ENCODE assay signal across 9 mouse cellular contexts in the genomic region with DNA sequence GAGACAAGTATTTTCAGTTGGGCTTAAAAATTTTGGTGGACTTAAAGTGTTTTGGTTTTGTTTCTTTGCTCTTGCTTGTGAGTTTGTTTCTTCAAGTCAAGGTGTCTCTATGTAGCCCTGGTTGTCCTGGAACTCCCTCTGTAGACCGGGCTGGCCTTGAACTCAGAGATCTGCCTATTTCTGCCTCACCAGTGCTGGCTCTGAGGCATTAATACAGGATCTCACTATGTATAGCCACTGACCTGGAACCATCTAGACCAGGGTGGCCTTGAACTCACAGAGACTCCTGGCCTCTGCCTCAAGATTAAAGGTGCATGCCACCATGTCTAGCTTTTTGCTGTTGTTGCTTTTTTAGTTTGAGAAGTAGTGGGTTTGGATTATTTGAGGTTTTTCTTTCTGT. TPM values are rescaled to one million over a fixed set of nuclear protein-coding genes. Genes with fewer than 3 reads are reported as not detected.
DNase-seq lines count a peak whose midpoint lies in the region; ATAC-seq and TF ChIP-seq lines count a peak whose summit lies in the region.
"Had no signal": no experiment of that assay in that cellular context is flagged by ENCODE, and none has a peak within 500 bp of the region (broad histone marks: within the 10 kb centered on the region; RNA-seq: fewer than 3 reads in every experiment).

No protein-coding gene starts in this region.

- peak overlapping the region; percentile 93 for H3K4me2 ChIP-seq in limb, embryonic 13.5 days (replicated peaks)
- peak overlapping the region; percentile 86 for H3K4me2 ChIP-seq in stomach, embryonic 14.5 days (replicated peaks; ENCODE audit: low read depth, low read length)

- H3K9ac ChIP-seq in limb, embryonic 13.5 days: no peak overlapping the region
- H3K9ac ChIP-seq in stomach, embryonic 14.5 days (replicated peaks; ENCODE audit: low read depth, low read length): no peak overlapping the region

- TF ChIP-seq CTCF in cerebellum, adult 2 months (IDR thresholded peaks at IDR 0.05; ENCODE audit: borderline replicate concordance, insufficient read depth, low read depth, low read length): no peak

- no peaks in the 10 kb centered on the region for H3K9me3 ChIP-seq in limb, embryonic 13.5 days
- no peaks in the 10 kb centered on the region for H3K9me3 ChIP-seq in stomach, embryonic 14.5 days (ENCODE audit: control insufficient read depth, low read depth, low read length)

- no peak overlapping the region for H3K27ac ChIP-seq in cerebellum, adult 2 months (ENCODE audit: insufficient read depth, low read length)
- no peak overlapping the region for H3K27ac ChIP-seq in limb, embryonic 13.5 days
- H3K27ac ChIP-seq in stomach, embryonic 14.5 days (ENCODE audit: low read length): no peak overlapping the region

- H3K27me3 ChIP-seq in cerebellum, adult 2 months (ENCODE audit: control insufficient read depth, insufficient read depth, low read length): no peaks in the 10 kb centered on the region
- H3K27me3 ChIP-seq in limb, embryonic 13.5 days: no peaks in the 10 kb centered on the region
- no peaks in the 10 kb centered on the region for H3K27me3 ChIP-seq in stomach, embryonic 14.5 days (ENCODE audit: control insufficient read depth, insufficient read depth, low read length)

- no peak for ATAC-seq in cerebellum, adult (ENCODE audit: insufficient number of reproducible peaks, low FRiP score, low TSS enrichment)
- no peak for ATAC-seq in limb, embryonic 13.5 days (ENCODE audit: low FRiP score, low read depth)
- ATAC-seq in stomach, embryonic 14.5 days (ENCODE audit: insufficient number of reproducible peaks, insufficient read depth, low FRiP score, low read depth): no peak

- TF ChIP-seq POLR2A in cerebellum, adult 2 months (IDR thresholded peaks at IDR 0.05; ENCODE audit: borderline replicate concordance, insufficient read depth, low read length): no peak

- 86% methylated on average over 1 of the region's 1 CpGs for WGBS in cerebellum, adult 2 months
- WGBS in limb, embryonic 13.5 days: 91% methylated on average over 1 of the region's 1 CpGs
- 86% methylated on average over 1 of the region's 1 CpGs for WGBS in stomach, embryonic 14.5 days

- no peaks in the 10 kb centered on the region for H3K36me3 ChIP-seq in limb, embryonic 13.5 days
- no peaks in the 10 kb centered on the region for H3K36me3 ChIP-seq in stomach, embryonic 14.5 days (ENCODE audit: control insufficient read depth, insufficient read depth, low read length)

- no peak for DNase-seq in cerebellum, adult 2 months
- peak; percentile 1 for DNase-seq in retina, embryonic 14.5 days (ENCODE audit: low spot score)
- DNase-seq in retina, postnatal 1 day: no peak
- no peak for DNase-seq in adrenal gland, postnatal 25 days
- DNase-seq in spleen, postnatal 4 days (ENCODE audit: low spot score in 2 of 2): no peak
- DNase-seq: gastrocnemius, postnatal 36 days had no signal

- H3K4me3 ChIP-seq in cerebellum, adult 2 months (replicated peaks; ENCODE audit: insufficient read depth, low read depth, low read length): peak overlapping the region; percentile 16
- peak overlapping the region; percentile 84 for H3K4me3 ChIP-seq in limb, embryonic 13.5 days
- 0 out of 2 replicates have a peak overlapping the region, but pooled peaks have one; percentile 77 for H3K4me3 ChIP-seq in stomach, embryonic 14.5 days (ENCODE audit: low read depth, low read length)

- H3K4me1 ChIP-seq in cerebellum, adult 2 months (ENCODE audit: control insufficient read depth, insufficient read depth, low read length): no peaks in the 10 kb centered on the region; the same call in 1 of the 2 replicates
- peaks cover 13% of the 10 kb centered on the region for H3K4me1 ChIP-seq in limb, embryonic 13.5 days
- H3K4me1 ChIP-seq in stomach, embryonic 14.5 days (ENCODE audit: control insufficient read depth, insufficient read depth, low read length): peaks cover 9% of the 10 kb centered on the region; the same call in 1 of the 2 replicates

RNA-seq across cellular contexts. Expression of a gene that starts 1.2 kb away (rescaled TPM):
- polyA plus RNA-seq in cerebellum, adult 2 months (2012; rRNA removed): 33.4 and 35.4 TPM in 2 replicates
- 43.3 and 45.6 TPM in 2 replicates for polyA plus RNA-seq in limb, embryonic 13.5 days (2015; fragmentation: Nextera tagmentation; extraction: Ambion mirVana)
- 40.3 and 44.3 TPM in 2 replicates for polyA plus RNA-seq in stomach, embryonic 14.5 days (2014; fragmentation: Nextera tagmentation; extraction: Ambion mirVana)
- 83.4 and 100 TPM in 2 replicates for total RNA-seq in adrenal gland, postnatal 25 days (2021)

RNA-seq across cellular contexts. Expression of a gene that starts 12.4 kb away (rescaled TPM):
- 24.7 and 25.2 TPM in 2 replicates for polyA plus RNA-seq in cerebellum, adult 2 months (2012; rRNA removed)
- 25.5 and 29.5 TPM in 2 replicates for polyA plus RNA-seq in limb, embryonic 13.5 days (2015; fragmentation: Nextera tagmentation; extraction: Ambion mirVana)
- 28.4 and 31.6 TPM in 2 replicates for polyA plus RNA-seq in stomach, embryonic 14.5 days (2014; fragmentation: Nextera tagmentation; extraction: Ambion mirVana)
- total RNA-seq in adrenal gland, postnatal 25 days (2021): 5.3 and 7.7 TPM in 2 replicates

RNA-seq across cellular contexts. Expression of a gene that starts 31.6 kb away (rescaled TPM):
- polyA plus RNA-seq in cerebellum, adult 2 months (2012; rRNA removed): not detected in 2 replicates
- polyA plus RNA-seq in limb, embryonic 13.5 days (2015; fragmentation: Nextera tagmentation; extraction: Ambion mirVana): not detected in 2 replicates
- polyA plus RNA-seq in stomach, embryonic 14.5 days (2014; fragmentation: Nextera tagmentation; extraction: Ambion mirVana): not detected in 2 replicates
- not detected in 2 replicates for total RNA-seq in adrenal gland, postnatal 25 days (2021)
- total RNA-seq: gastrocnemius, postnatal 36 days had no signal

RNA-seq across cellular contexts. Expression of a gene that starts 55.8 kb away (rescaled TPM):
- 0.03 and 0.05 TPM in 2 replicates for polyA plus RNA-seq in cerebellum, adult 2 months (2012; rRNA removed)
- polyA plus RNA-seq in limb, embryonic 13.5 days (2015; fragmentation: Nextera tagmentation; extraction: Ambion mirVana): 0.46 and 0.56 TPM in 2 replicates
- 1.9 and 2.7 TPM in 2 replicates for polyA plus RNA-seq in stomach, embryonic 14.5 days (2014; fragmentation: Nextera tagmentation; extraction: Ambion mirVana)
- not detected in 2 replicates for total RNA-seq in adrenal gland, postnatal 25 days (2021)
- total RNA-seq: gastrocnemius, postnatal 36 days had no signal

Comparison
In these comparisons a context has a peak if more than half of its experiments do, and no peak if none do; other contexts are left out.
1. H3K4me3 ChIP-seq: peak in every context shown above with its lines; median percentile 84 in limb, embryonic 13.5 days; 77 in stomach, embryonic 14.5 days; 16 in cerebellum, adult 2 months.